Mouse (Mus musculus) MEL (cell line): ENCODE results near the gene Fbln5. TPM values are rescaled to one million over a fixed set of nuclear protein-coding genes. Genes with fewer than 3 reads are reported as not detected.

Experiments
- DNase-seq: peaks from one replicate; pipeline ENCODE4 v3.0.0; 2011; ENCODE audit warnings: low read depth, low spot score
- H3K27ac ChIP-seq: 2 replicates; pipeline ENCODE4 v1.5.1; 2012; ENCODE audit warnings: low read depth, mild to moderate bottlenecking, control low read depth, low read length, moderate library complexity; ENCODE audit not compliant: control insufficient read depth
- H3K27me3 ChIP-seq, 2 experiments: fragments of 150-350 bp in 1 of 2; sonication (generic) in 1 of 2; 2 replicates each; pipeline ENCODE4 v1.6.1; 2012; ENCODE audit warnings: low read length in 2 of 2, mild to moderate bottlenecking in 2 of 2, improper control_type of control experiment in 1 of 2, moderate library complexity in 1 of 2; ENCODE audit not compliant: insufficient read depth in 2 of 2, control insufficient read depth in 1 of 2
- H3K36me3 ChIP-seq, 2 experiments: 2 replicates each; pipeline ENCODE4 v1.6.1; 2012 to 2014; ENCODE audit warnings: low read length in 2 of 2, improper control_type of control experiment in 1 of 2, inconsistent platforms in 1 of 2, mild to moderate bottlenecking in 1 of 2; ENCODE audit not compliant: insufficient read depth in 2 of 2, control insufficient read depth in 1 of 2
- H3K4me1 ChIP-seq, 2 experiments: fragments of 150-350 bp in 1 of 2; sonication (generic) in 1 of 2; 2 replicates each; pipeline ENCODE4 v1.6.1; 2012; ENCODE audit warnings: low read length in 2 of 2, improper control_type of control experiment in 1 of 2, mild to moderate bottlenecking in 1 of 2; ENCODE audit not compliant: insufficient read depth in 2 of 2, control insufficient read depth in 1 of 2
- H3K4me3 ChIP-seq, 2 experiments: fragments of 150-350 bp in 1 of 2; sonication (generic) in 1 of 2; 2 replicates each; pipeline ENCODE4 v1.5.1; 2012; ENCODE audit warnings: low read depth in 2 of 2, low read length in 2 of 2, mild to moderate bottlenecking in 2 of 2, moderate library complexity in 2 of 2, control low read depth in 1 of 2, improper control_type of control experiment in 1 of 2; ENCODE audit not compliant: control insufficient read depth in 1 of 2, insufficient read depth in 1 of 2
- H3K79me2 ChIP-seq: 2 replicates; pipeline ENCODE4 v1.6.1; 2012; ENCODE audit warnings: mild to moderate bottlenecking, low read length, moderate library complexity; ENCODE audit not compliant: control insufficient read depth, poor library complexity, insufficient read depth
- H3K9ac ChIP-seq: 2 replicates; pipeline ENCODE4 v1.6.1; 2012; ENCODE audit warnings: low read depth, mild to moderate bottlenecking, control low read depth, low read length, moderate library complexity; ENCODE audit not compliant: control insufficient read depth, poor library complexity, severe bottlenecking
- H3K9me3 ChIP-seq: fragments of 150-350 bp; sonication (generic); replicated peaks from 2 replicates; pipeline ENCODE4 v1.6.1; 2012; ENCODE audit warnings: mild to moderate bottlenecking, low read length, improper control_type of control experiment, moderate library complexity; ENCODE audit not compliant: insufficient read depth
- CHD1 ChIP-seq: IDR thresholded peaks from 2 replicates; pipeline ENCODE4 v1.6.1; 2012; ENCODE audit warnings: low read depth, mild to moderate bottlenecking, inconsistent platforms, low read length, improper control_type of control experiment
- E2F4 ChIP-seq: IDR thresholded peaks from 2 replicates; pipeline ENCODE4 v1.6.1; 2011; ENCODE audit warnings: low read depth, low read length, improper control_type of control experiment, borderline replicate concordance
- ELF1 ChIP-seq: IDR thresholded peaks from 2 replicates; pipeline ENCODE4 v1.6.1; 2014; ENCODE audit warnings: low read depth, mild to moderate bottlenecking, inconsistent platforms, low read length, improper control_type of control experiment, moderate library complexity
- EP300 ChIP-seq, 2 experiments: IDR thresholded peaks; 2 replicates each; pipeline ENCODE4 v1.6.1; 2011; ENCODE audit warnings: improper control_type of control experiment in 2 of 2, low read length in 2 of 2, low read depth in 1 of 2, mild to moderate bottlenecking in 1 of 2
- GATA1 ChIP-seq: IDR thresholded peaks from 2 replicates; pipeline ENCODE4 v1.6.1; 2011; ENCODE audit warnings: low read depth, low read length, improper control_type of control experiment
- HCFC1 ChIP-seq: IDR thresholded peaks from 2 replicates; pipeline ENCODE4 v1.6.1; 2012; ENCODE audit warnings: low read depth, mild to moderate bottlenecking, inconsistent platforms, low read length, improper control_type of control experiment, moderate library complexity
- JUND ChIP-seq: IDR thresholded peaks from 2 replicates; pipeline ENCODE4 v1.6.1; 2011; ENCODE audit warnings: low read depth, mild to moderate bottlenecking, improper control_type of control experiment, low read length
- KAT2A ChIP-seq: conservative IDR thresholded peaks from 2 replicates; pipeline ENCODE4 v1.6.1; 2012; ENCODE audit warnings: low read depth, low read length, improper control_type of control experiment, inconsistent platforms
- MAX ChIP-seq: IDR thresholded peaks from 2 replicates; pipeline ENCODE4 v1.6.1; 2011; ENCODE audit warnings: low read length, improper control_type of control experiment
- MAZ ChIP-seq: IDR thresholded peaks from 2 replicates; pipeline ENCODE4 v1.6.1; 2012; ENCODE audit warnings: low read depth, mild to moderate bottlenecking, inconsistent platforms, low read length, improper control_type of control experiment
- MXI1 ChIP-seq: IDR thresholded peaks from 2 replicates; pipeline ENCODE4 v1.6.1; 2011; ENCODE audit warnings: mild to moderate bottlenecking, low read depth, low read length, improper control_type of control experiment
- MYC ChIP-seq: IDR thresholded peaks from 2 replicates; pipeline ENCODE4 v1.6.1; 2011; ENCODE audit warnings: low read depth, mild to moderate bottlenecking, low read length, improper control_type of control experiment, moderate library complexity
- POLR2AphosphoS2 ChIP-seq: IDR thresholded peaks from 2 replicates; pipeline ENCODE4 v1.6.1; 2011; ENCODE audit warnings: low read length, improper control_type of control experiment
- RAD21 ChIP-seq: IDR thresholded peaks from 2 replicates; pipeline ENCODE4 v1.6.1; 2011; ENCODE audit warnings: mild to moderate bottlenecking, low read depth, low read length, improper control_type of control experiment
- RCOR1 ChIP-seq: IDR thresholded peaks from 2 replicates; pipeline ENCODE4 v1.6.1; 2012; ENCODE audit warnings: low read depth, mild to moderate bottlenecking, inconsistent platforms, low read length, improper control_type of control experiment
- SIN3A ChIP-seq: IDR thresholded peaks from 2 replicates; pipeline ENCODE4 v1.6.1; 2012; ENCODE audit warnings: low read length, improper control_type of control experiment, inconsistent platforms
- TBP ChIP-seq: IDR thresholded peaks from 2 replicates; pipeline ENCODE4 v1.8.0; 2011; ENCODE audit warnings: low read depth, low read length, improper control_type of control experiment
- TCF12 ChIP-seq: IDR thresholded peaks from 2 replicates; pipeline ENCODE4 v1.6.1; 2014; ENCODE audit warnings: low read depth, mild to moderate bottlenecking, inconsistent platforms, low read length, improper control_type of control experiment, moderate library complexity
- USF1 ChIP-seq: IDR thresholded peaks from 2 replicates; pipeline ENCODE4 v1.6.1; 2014; ENCODE audit warnings: low read depth, mild to moderate bottlenecking, inconsistent platforms, low read length, improper control_type of control experiment, moderate library complexity
- ZC3H11A ChIP-seq: IDR thresholded peaks from 2 replicates; pipeline ENCODE4 v1.6.1; 2012; ENCODE audit warnings: low read depth, mild to moderate bottlenecking, inconsistent platforms, low read length, improper control_type of control experiment
- ZKSCAN1 ChIP-seq: IDR thresholded peaks from 2 replicates; pipeline ENCODE4 v1.6.1; 2012; ENCODE audit warnings: low read depth, mild to moderate bottlenecking, inconsistent platforms, low read length, improper control_type of control experiment, moderate library complexity
- ZMIZ1 ChIP-seq: IDR thresholded peaks from 2 replicates; pipeline ENCODE4 v1.6.1; 2012; ENCODE audit warnings: low read depth, mild to moderate bottlenecking, inconsistent platforms, low read length, improper control_type of control experiment, moderate library complexity
- polyA plus RNA-seq, 2 experiments: library from polyadenylated mRNA; stranded (reverse) in 1 of 2; unstranded in 1 of 2; fragments of >175 nt in 1 of 2; fragments of >200 nt in 1 of 2; gene quantifications; 2 replicates each; pipeline versions ENCODE4 v1.2.1 to v1.2.4; 2012; ENCODE audit warnings: low replicate concordance in 2 of 2, low read depth in 1 of 2; ENCODE audit not compliant: insufficient read length in 2 of 2, insufficient read depth in 1 of 2, missing spikeins in 1 of 2
- total RNA-seq: library from RNA; depleted of rRNA; stranded (reverse); fragments of 300-350 nt; gene quantifications from 2 replicates; pipeline ENCODE4 v1.2.3, GENCODE M21; 2012

Gene Fbln5
- total and polyA plus RNA-seq, 3 experiments, result not detected

DNA sequence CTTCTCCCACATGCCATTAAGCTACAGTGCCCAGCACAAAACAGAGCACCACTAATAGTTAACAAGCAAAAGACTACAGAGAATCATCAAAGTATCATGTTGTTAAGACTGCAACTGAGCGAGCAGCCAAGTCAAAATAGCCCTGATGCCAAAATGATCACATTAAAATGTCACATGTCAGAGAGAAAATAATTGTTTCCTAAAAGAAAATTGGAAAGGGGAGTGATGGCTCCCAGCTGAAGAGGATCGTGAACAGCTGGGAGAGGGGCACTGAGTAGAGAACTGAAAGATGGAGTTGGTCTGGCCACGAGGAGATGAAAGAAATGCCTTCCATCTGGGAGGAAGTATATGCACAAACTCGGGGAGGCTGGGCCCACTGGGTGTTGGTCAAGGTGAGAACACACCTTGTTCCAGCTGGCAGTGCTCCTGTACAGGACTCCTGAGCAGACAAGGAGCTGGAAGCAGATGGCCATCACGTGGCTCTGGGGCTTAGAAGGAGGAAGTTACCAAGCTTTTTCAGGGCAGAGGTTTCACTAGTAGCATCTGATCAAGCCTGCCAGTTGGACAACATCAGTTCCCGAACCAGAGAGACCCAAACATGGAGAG is 59.3 kb downstream of the Fbln5 start:
- H3K4me3 ChIP-seq, result no peak overlapping the region
- no peak overlapping the region for H3K9ac ChIP-seq
- H3K36me3 ChIP-seq, result no peaks in the 10 kb centered on the region
- TF ChIP-seq KAT2A, result no peak
- no peak for TF ChIP-seq SIN3A
- no peak for TF ChIP-seq POLR2AphosphoS2
- TF ChIP-seq TCF12, result no peak
- TF ChIP-seq JUND, result no peak
- no peak for TF ChIP-seq RCOR1
- TF ChIP-seq, all 39 proteins: peak for 0
- Histone ChIP-seq H3K27ac (no peak overlapping the region), H3K27me3 (no peaks in the 10 kb centered on the region), H3K9me3 (no peaks in the 10 kb centered on the region), H3K79me2 (no peaks in the 10 kb centered on the region), H3K4me1 (no peaks in the 10 kb centered on the region)
- no peak for DNase-seq

DNA sequence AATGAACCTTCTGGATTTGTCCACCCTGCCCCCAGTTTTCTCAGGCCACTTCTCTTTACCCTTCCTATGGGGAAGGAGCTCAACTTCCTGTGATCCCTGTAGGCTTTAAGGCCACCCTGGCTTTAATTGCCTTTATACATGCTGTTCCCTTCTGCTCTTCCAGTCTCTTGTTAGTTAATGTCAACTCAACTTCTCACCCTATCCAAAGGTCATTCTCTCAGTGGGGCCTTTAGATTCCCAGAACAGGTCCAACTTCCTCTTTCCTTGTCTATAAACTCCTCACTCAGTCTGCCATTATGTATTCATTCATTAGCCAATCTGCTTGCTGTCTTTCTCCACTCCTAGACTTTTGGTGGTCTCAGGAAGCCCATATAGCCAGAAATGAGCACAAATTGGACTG is 60.2 kb downstream of the Fbln5 start:
- Histone ChIP-seq H3K79me2 (no peaks in the 10 kb centered on the region), H3K4me1 (no peaks in the 10 kb centered on the region)
- DNase-seq, result no peak
- no peak for TF ChIP-seq TBP
- TF ChIP-seq MXI1, result no peak
- TF ChIP-seq MAZ, result no peak
- TF ChIP-seq RAD21, result no peak
- no peak for TF ChIP-seq GATA1
- TF ChIP-seq EP300 (IDR thresholded peaks at IDR 0.05; ENCODE audit: low read depth in 1 of 2, low read length in 2 of 2), result no peak
- no peak for TF ChIP-seq POLR2AphosphoS2
- TF ChIP-seq, all 39 proteins: peak for 0
- H3K4me3 ChIP-seq, result no peak overlapping the region
- no peak overlapping the region for H3K27ac ChIP-seq
- H3K9ac ChIP-seq, result no peak overlapping the region
- no peaks in the 10 kb centered on the region for H3K9me3 ChIP-seq
- no peaks in the 10 kb centered on the region for H3K36me3 ChIP-seq
- no peaks in the 10 kb centered on the region for H3K27me3 ChIP-seq

DNA sequence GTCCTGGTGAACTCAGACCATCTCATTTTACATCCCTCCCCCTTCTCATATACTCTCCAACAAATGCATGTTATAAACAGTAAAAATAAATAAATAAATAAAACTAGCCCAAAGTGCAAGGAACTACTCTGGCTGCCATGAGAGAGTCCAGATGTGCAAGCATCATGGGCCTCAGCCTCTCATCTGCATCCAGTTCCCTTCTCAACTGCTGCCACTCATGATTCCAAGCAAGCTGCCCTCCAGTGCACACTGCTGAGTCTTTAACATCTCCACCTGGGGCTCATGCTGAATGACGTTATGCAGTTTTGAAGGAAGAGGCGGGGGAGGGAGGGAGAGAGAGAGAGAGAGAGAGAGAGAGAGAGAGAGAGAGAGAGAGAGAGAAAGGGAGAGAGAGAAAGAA is 76.5 kb downstream of the Fbln5 start:
- no peaks in the 10 kb centered on the region for H3K36me3 ChIP-seq
- no peaks in the 10 kb centered on the region for H3K4me1 ChIP-seq
- no peak overlapping the region for H3K9ac ChIP-seq
- no peaks in the 10 kb centered on the region for H3K9me3 ChIP-seq
- H3K27me3 ChIP-seq, result no peaks in the 10 kb centered on the region; a peak in 2 of 4 replicates
- H3K27ac ChIP-seq, result no peak overlapping the region
- no peaks in the 10 kb centered on the region for H3K79me2 ChIP-seq
- TF ChIP-seq TCF12, result no peak
- TF ChIP-seq ZKSCAN1, result no peak
- no peak for TF ChIP-seq ZC3H11A
- no peak for TF ChIP-seq ZMIZ1
- TF ChIP-seq HCFC1, result no peak
- TF ChIP-seq ELF1, result no peak
- no peak for TF ChIP-seq USF1
- no peak for TF ChIP-seq MAX
- no peak for TF ChIP-seq CHD1
- TF ChIP-seq SIN3A, result no peak
- TF ChIP-seq MAZ, result no peak
- TF ChIP-seq MYC, result no peak
- TF ChIP-seq E2F4, result no peak
- no peak for DNase-seq
- no peak overlapping the region for H3K4me3 ChIP-seq
